Mouse (Mus musculus): ENCODE data around the gene Csf3. TPM values are rescaled to one million over a fixed set of nuclear protein-coding genes. Genes with fewer than 3 reads are reported as not detected.

Gene Csf3
- polyA plus RNA-seq, 1 experiment from 2014 or later: 0.11 TPM

GRCm38 (mm10) chr11:98681186-98681585, 19.9 kb upstream of the Csf3 start:
- no peak overlapping the region for H3K27ac ChIP-seq (replicated peaks)
- no peaks in the 10 kb centered on the region for H3K9me3 ChIP-seq (ENCODE audit: control insufficient read depth, low read length)
- no peak overlapping the region for H3K4me3 ChIP-seq (ENCODE audit: low read depth, low read length)
- TF ChIP-seq EP300 (optimal IDR thresholded peaks at IDR 0.05) (no peak), CTCF (IDR thresholded peaks at IDR 0.05; ENCODE audit: low read depth) (no peak)
- WGBS: 82% methylated on average over 4 of the region's 4 CpGs
- H3K9ac ChIP-seq (ENCODE audit: low read length): no peak overlapping the region
- no peaks in the 10 kb centered on the region for H3K27me3 ChIP-seq (ENCODE audit: control insufficient read depth, insufficient read depth, low read length)
- no peak for DNase-seq (ENCODE audit: low spot score)
- no peak overlapping the region; the same call in 1 of the 2 replicates for H3K4me2 ChIP-seq (replicated peaks; ENCODE audit: low read depth)
- no peak for ATAC-seq (ENCODE audit: low FRiP score, low TSS enrichment)
- no peaks in the 10 kb centered on the region for H3K4me1 ChIP-seq (replicated peaks; ENCODE audit: control insufficient read depth, insufficient read depth)
- peaks cover 13% of the 10 kb centered on the region for H3K36me3 ChIP-seq (ENCODE audit: control insufficient read depth, insufficient read depth, low read length)

- Histone ChIP-seq H3K9me3 (ENCODE audit: control insufficient read depth, low read length) (no peaks in the 10 kb centered on the region), H3K27me3 (ENCODE audit: control insufficient read depth, insufficient read depth, low read length) (no peaks in the 10 kb centered on the region), H3K4me2 (replicated peaks; ENCODE audit: low read depth) (peak within 1 kb of the TSS; percentile 53), H3K4me1 (replicated peaks; ENCODE audit: control insufficient read depth, insufficient read depth) (no peaks in the 10 kb centered on the region), H3K36me3 (ENCODE audit: control insufficient read depth, insufficient read depth, low read length) (peaks cover 15% of the 10 kb centered on the region), H3K9ac (ENCODE audit: low read length) (peak within 1 kb of the TSS; percentile 99), H3K4me3 (ENCODE audit: low read depth, low read length) (peak within 1 kb of the TSS; percentile 92), H3K27ac (replicated peaks) (peak within 1 kb of the TSS; percentile 85)
- WGBS: 3% methylated on average over 45 of the region's 45 CpGs
- DNase-seq (ENCODE audit: low spot score) (peak; percentile 97), ATAC-seq (ENCODE audit: low FRiP score, low TSS enrichment) (peak; percentile 95)
- TF ChIP-seq CTCF (IDR thresholded peaks at IDR 0.05; ENCODE audit: low read depth): peak; percentile 70
- no peak for TF ChIP-seq EP300 (optimal IDR thresholded peaks at IDR 0.05)
Measured at GRCm38 (mm10) chr11:98681786-98682745, 19.0 kb upstream of the Csf3 start, which contains the start of gene Psmd3. Gene Psmd3 (plus strand): TSS chr11:98682554.

GRCm38 (mm10) chr11:98682811-98683210, 18.3 kb upstream of the Csf3 start:
- peak overlapping the region; percentile 53 for H3K4me2 ChIP-seq (replicated peaks; ENCODE audit: low read depth)
- H3K9ac ChIP-seq (ENCODE audit: low read length): peak overlapping the region; percentile 99
- H3K27ac ChIP-seq (replicated peaks): peak overlapping the region; percentile 85
- no peak for TF ChIP-seq CTCF (IDR thresholded peaks at IDR 0.05; ENCODE audit: low read depth)
- TF ChIP-seq EP300 (optimal IDR thresholded peaks at IDR 0.05): no peak
- WGBS: under 1% methylated on average over 23 of the region's 23 CpGs
- DNase-seq (ENCODE audit: low spot score) (no peak), ATAC-seq (ENCODE audit: low FRiP score, low TSS enrichment) (peak; percentile 21)
- H3K36me3 ChIP-seq (ENCODE audit: control insufficient read depth, insufficient read depth, low read length): peaks cover 18% of the 10 kb centered on the region
- H3K4me3 ChIP-seq (ENCODE audit: low read depth, low read length): peak overlapping the region; percentile 92
- no peaks in the 10 kb centered on the region for H3K4me1 ChIP-seq (replicated peaks; ENCODE audit: control insufficient read depth, insufficient read depth)
- H3K27me3 ChIP-seq (ENCODE audit: control insufficient read depth, insufficient read depth, low read length): no peaks in the 10 kb centered on the region
- no peaks in the 10 kb centered on the region for H3K9me3 ChIP-seq (ENCODE audit: control insufficient read depth, low read length)

- 85% methylated on average over 9 of the region's 9 CpGs for WGBS
Measured at GRCm38 (mm10) chr11:98685642-98686041, 15.4 kb upstream of the Csf3 start.

GRCm38 (mm10) chr11:98686976-98687375, 14.1 kb upstream of the Csf3 start:
- H3K4me2 ChIP-seq (replicated peaks; ENCODE audit: low read depth): no peak overlapping the region
- H3K27me3 ChIP-seq (ENCODE audit: control insufficient read depth, insufficient read depth, low read length): no peaks in the 10 kb centered on the region
- WGBS: 54% methylated on average over 4 of the region's 4 CpGs
- no peak for TF ChIP-seq EP300 (optimal IDR thresholded peaks at IDR 0.05)
- no peak for DNase-seq (ENCODE audit: low spot score)
- H3K4me3 ChIP-seq (ENCODE audit: low read depth, low read length): no peak overlapping the region
- H3K27ac ChIP-seq (replicated peaks): no peak overlapping the region
- no peaks in the 10 kb centered on the region for H3K4me1 ChIP-seq (replicated peaks; ENCODE audit: control insufficient read depth, insufficient read depth)
- peaks cover 40% of the 10 kb centered on the region for H3K36me3 ChIP-seq (ENCODE audit: control insufficient read depth, insufficient read depth, low read length)
- no peaks in the 10 kb centered on the region for H3K9me3 ChIP-seq (ENCODE audit: control insufficient read depth, low read length)
- no peak overlapping the region for H3K9ac ChIP-seq (ENCODE audit: low read length)
- ATAC-seq (ENCODE audit: low FRiP score, low TSS enrichment): no peak

More at GRCm38 (mm10) chr11:98685642-98686041, 15.4 kb upstream of the Csf3 start:
- H3K27me3 ChIP-seq (ENCODE audit: control insufficient read depth, insufficient read depth, low read length): no peaks in the 10 kb centered on the region
- H3K9me3 ChIP-seq (ENCODE audit: control insufficient read depth, low read length): no peaks in the 10 kb centered on the region
- TF ChIP-seq EP300 (optimal IDR thresholded peaks at IDR 0.05): no peak
- TF ChIP-seq CTCF (IDR thresholded peaks at IDR 0.05; ENCODE audit: low read depth): no peak
- no peak for ATAC-seq (ENCODE audit: low FRiP score, low TSS enrichment)
- H3K4me1 ChIP-seq (replicated peaks; ENCODE audit: control insufficient read depth, insufficient read depth): no peaks in the 10 kb centered on the region
- H3K4me3 ChIP-seq (ENCODE audit: low read depth, low read length): no peak overlapping the region
- no peak overlapping the region for H3K4me2 ChIP-seq (replicated peaks; ENCODE audit: low read depth)
- no peak overlapping the region for H3K9ac ChIP-seq (ENCODE audit: low read length)
- peaks cover 31% of the 10 kb centered on the region for H3K36me3 ChIP-seq (ENCODE audit: control insufficient read depth, insufficient read depth, low read length)
- DNase-seq (ENCODE audit: low spot score): no peak
- no peak overlapping the region for H3K27ac ChIP-seq (replicated peaks)

- H3K4me3 ChIP-seq (ENCODE audit: low read depth, low read length): no peak overlapping the region
- H3K9ac ChIP-seq (ENCODE audit: low read length): no peak overlapping the region
- H3K4me1 ChIP-seq (replicated peaks; ENCODE audit: control insufficient read depth, insufficient read depth): no peaks in the 10 kb centered on the region
- DNase-seq (ENCODE audit: low spot score) (peak; percentile 16), ATAC-seq (ENCODE audit: low FRiP score, low TSS enrichment) (peak; percentile 16; the same call in 1 of the 2 replicates)
- H3K27me3 ChIP-seq (ENCODE audit: control insufficient read depth, insufficient read depth, low read length): no peaks in the 10 kb centered on the region
- H3K9me3 ChIP-seq (ENCODE audit: control insufficient read depth, low read length): no peaks in the 10 kb centered on the region
- H3K27ac ChIP-seq (replicated peaks): no peak overlapping the region
- WGBS: 78% methylated on average over 8 of the region's 8 CpGs
- H3K36me3 ChIP-seq (ENCODE audit: control insufficient read depth, insufficient read depth, low read length): peaks cover 46% of the 10 kb centered on the region
- TF ChIP-seq CTCF (IDR thresholded peaks at IDR 0.05; ENCODE audit: low read depth) (no peak), EP300 (optimal IDR thresholded peaks at IDR 0.05) (no peak)
- H3K4me2 ChIP-seq (replicated peaks; ENCODE audit: low read depth): no peak overlapping the region
Measured at GRCm38 (mm10) chr11:98688009-98688408, 13.1 kb upstream of the Csf3 start.

Measured in stomach, postnatal 0 days (tissue).